8 mouse cellular contexts compared by ENCODE assay signal in genomic region chr19:21144659-21145283, GRCm38 (mm10).
DNase-seq lines count a peak whose midpoint lies in the region; ATAC-seq and TF ChIP-seq lines count a peak whose summit lies in the region.

No protein-coding gene starts in this region.

- H3K9ac ChIP-seq in hindbrain, postnatal 0 days (replicated peaks; ENCODE audit: low read length): no peak overlapping the region
- no peak overlapping the region for H3K9ac ChIP-seq in hindbrain, embryonic 14.5 days
- no peak overlapping the region for H3K9ac ChIP-seq in embryonic facial prominence, embryonic 15.5 days
- H3K9ac ChIP-seq in intestine, embryonic 14.5 days (ENCODE audit: low read length): no peak overlapping the region
- no peak overlapping the region for H3K9ac ChIP-seq in neural tube, embryonic 12.5 days

- H3K27ac ChIP-seq in hindbrain, postnatal 0 days: no peak overlapping the region
- H3K27ac ChIP-seq in hindbrain, embryonic 14.5 days: no peak overlapping the region
- H3K27ac ChIP-seq in embryonic facial prominence, embryonic 15.5 days (replicated peaks): no peak overlapping the region; the same call in 1 of the 2 replicates
- peak overlapping the region; percentile 33; the same call in 1 of the 2 replicates for H3K27ac ChIP-seq in intestine, embryonic 14.5 days (ENCODE audit: low read depth)
- H3K27ac ChIP-seq in neural tube, embryonic 12.5 days: no peak overlapping the region
- H3K27ac ChIP-seq in layer of hippocampus, adult 2 months: no peak overlapping the region

- no peak for DNase-seq in hindbrain, postnatal 0 days (ENCODE audit: low spot score)
- no peak for DNase-seq in hindbrain, embryonic 14.5 days (ENCODE audit: low spot score)
- peak; percentile 56 for DNase-seq in intestine, embryonic 14.5 days (ENCODE audit: low spot score)
- DNase-seq in lung, adult 18-20 months: peak; percentile 67 to 81
- DNase-seq in layer of hippocampus, adult 2 months (ENCODE audit: low spot score in 2 of 2): no peak
- no peak for DNase-seq in ovary, adult 18-20 months (ENCODE audit: low spot score)

- no peaks in the 10 kb centered on the region for H3K9me3 ChIP-seq in hindbrain, postnatal 0 days (ENCODE audit: low read length)
- no peaks in the 10 kb centered on the region for H3K9me3 ChIP-seq in hindbrain, embryonic 14.5 days (ENCODE audit: control insufficient read depth, low read length)
- no peaks in the 10 kb centered on the region for H3K9me3 ChIP-seq in embryonic facial prominence, embryonic 15.5 days (replicated peaks)
- no peaks in the 10 kb centered on the region for H3K9me3 ChIP-seq in intestine, embryonic 14.5 days (ENCODE audit: control insufficient read depth, low read length)
- H3K9me3 ChIP-seq in neural tube, embryonic 12.5 days: no peaks in the 10 kb centered on the region

- no peaks in the 10 kb centered on the region for H3K4me1 ChIP-seq in hindbrain, postnatal 0 days (ENCODE audit: insufficient read depth, low read length)
- H3K4me1 ChIP-seq in hindbrain, embryonic 14.5 days (replicated peaks; ENCODE audit: control insufficient read depth, insufficient read depth, low read length): no peaks in the 10 kb centered on the region; the same call in 1 of the 2 replicates
- H3K4me1 ChIP-seq in embryonic facial prominence, embryonic 15.5 days: peaks cover 10% of the 10 kb centered on the region
- H3K4me1 ChIP-seq in intestine, embryonic 14.5 days (replicated peaks; ENCODE audit: control insufficient read depth, insufficient read depth, low read length): peaks cover 12% of the 10 kb centered on the region; the same call in 1 of the 2 replicates
- peaks cover 8% of the 10 kb centered on the region for H3K4me1 ChIP-seq in neural tube, embryonic 12.5 days

- no peak overlapping the region for H3K4me2 ChIP-seq in hindbrain, postnatal 0 days (ENCODE audit: low read depth, low read length)
- no peak overlapping the region for H3K4me2 ChIP-seq in hindbrain, embryonic 14.5 days (replicated peaks)
- peak overlapping the region; percentile 21 for H3K4me2 ChIP-seq in embryonic facial prominence, embryonic 15.5 days (replicated peaks)
- H3K4me2 ChIP-seq in intestine, embryonic 14.5 days (ENCODE audit: low read length): peak overlapping the region; percentile 32
- peak overlapping the region; percentile 24; the same call in 1 of the 2 replicates for H3K4me2 ChIP-seq in neural tube, embryonic 12.5 days (replicated peaks)

- H3K27me3 ChIP-seq in hindbrain, postnatal 0 days (ENCODE audit: insufficient read depth, low read length): no peaks in the 10 kb centered on the region
- H3K27me3 ChIP-seq in hindbrain, embryonic 14.5 days (ENCODE audit: control insufficient read depth, insufficient read depth, low read length): no peaks in the 10 kb centered on the region
- no peaks in the 10 kb centered on the region for H3K27me3 ChIP-seq in embryonic facial prominence, embryonic 15.5 days
- no peaks in the 10 kb centered on the region for H3K27me3 ChIP-seq in intestine, embryonic 14.5 days (replicated peaks; ENCODE audit: control insufficient read depth, insufficient read depth, low read length)
- H3K27me3 ChIP-seq in neural tube, embryonic 12.5 days (replicated peaks): no peaks in the 10 kb centered on the region

- TF ChIP-seq CTCF in hindbrain, postnatal 0 days (IDR thresholded peaks at IDR 0.05; ENCODE audit: low read depth): no peak
- TF ChIP-seq CTCF in layer of hippocampus, adult 2 months (conservative IDR thresholded peaks at IDR 0.05): no peak

- peak; percentile 10; the same call in 1 of the 2 replicates for ATAC-seq in hindbrain, postnatal 0 days
- ATAC-seq in hindbrain, embryonic 14.5 days (ENCODE audit: low FRiP score): no peak
- ATAC-seq in embryonic facial prominence, embryonic 15.5 days (ENCODE audit: insufficient number of reproducible peaks, low FRiP score, low TSS enrichment, low read depth): no peak
- peak; percentile 79 for ATAC-seq in intestine, embryonic 14.5 days (replicated peaks; ENCODE audit: low FRiP score, low TSS enrichment, low read depth)
- ATAC-seq in neural tube, embryonic 12.5 days (ENCODE audit: low FRiP score, low read depth): no peak

- no peaks in the 10 kb centered on the region for H3K36me3 ChIP-seq in hindbrain, postnatal 0 days (ENCODE audit: insufficient read depth, low read length)
- no peaks in the 10 kb centered on the region for H3K36me3 ChIP-seq in hindbrain, embryonic 14.5 days (replicated peaks; ENCODE audit: control insufficient read depth, insufficient read depth)
- H3K36me3 ChIP-seq in embryonic facial prominence, embryonic 15.5 days: no peaks in the 10 kb centered on the region
- no peaks in the 10 kb centered on the region for H3K36me3 ChIP-seq in intestine, embryonic 14.5 days (ENCODE audit: control insufficient read depth, insufficient read depth, low read length)
- no peaks in the 10 kb centered on the region for H3K36me3 ChIP-seq in neural tube, embryonic 12.5 days

- WGBS in hindbrain, postnatal 0 days: 29% methylated on average over 13 of the region's 13 CpGs
- 24% methylated on average over 13 of the region's 13 CpGs for WGBS in hindbrain, embryonic 14.5 days
- WGBS in embryonic facial prominence, embryonic 15.5 days: 10% methylated on average over 13 of the region's 13 CpGs
- WGBS in intestine, embryonic 14.5 days: 15% methylated on average over 13 of the region's 13 CpGs
- WGBS in neural tube, embryonic 12.5 days: 12% methylated on average over 13 of the region's 13 CpGs

- H3K4me3 ChIP-seq in hindbrain, postnatal 0 days (ENCODE audit: low read length): no peak overlapping the region
- no peak overlapping the region for H3K4me3 ChIP-seq in hindbrain, embryonic 14.5 days (replicated peaks; ENCODE audit: low read length)
- H3K4me3 ChIP-seq in embryonic facial prominence, embryonic 15.5 days (replicated peaks): no peak overlapping the region
- no peak overlapping the region for H3K4me3 ChIP-seq in intestine, embryonic 14.5 days (ENCODE audit: low read depth, low read length)
- H3K4me3 ChIP-seq in neural tube, embryonic 12.5 days: no peak overlapping the region
- H3K4me3 ChIP-seq in layer of hippocampus, adult 2 months: no peak overlapping the region

Comparison
In these comparisons a context has a peak if more than half of its experiments do, and no peak if none do; other contexts are left out.
1. ATAC-seq: peak in hindbrain, postnatal 0 days (single experiment) and intestine, embryonic 14.5 days (single experiment); none in hindbrain, embryonic 14.5 days (single experiment), embryonic facial prominence, embryonic 15.5 days (single experiment) and neural tube, embryonic 12.5 days (single experiment).
2. DNase-seq: peak in intestine, embryonic 14.5 days (single experiment) and lung, adult 18-20 months (2 of 2); none in hindbrain, postnatal 0 days (single experiment), hindbrain, embryonic 14.5 days (single experiment), layer of hippocampus, adult 2 months (0 of 2) and ovary, adult 18-20 months (single experiment).
3. H3K4me2 ChIP-seq: peak in embryonic facial prominence, embryonic 15.5 days (single experiment), intestine, embryonic 14.5 days (single experiment) and neural tube, embryonic 12.5 days (single experiment); none in hindbrain, postnatal 0 days (single experiment) and hindbrain, embryonic 14.5 days (single experiment).